Mouse (Mus musculus): ENCODE data around the gene Eif4a3. TPM values are rescaled to one million over a fixed set of nuclear protein-coding genes. Genes with fewer than 3 reads are reported as not detected.

Gene Eif4a3
- polyA plus RNA-seq (2014; fragmentation: Nextera tagmentation; extraction: Ambion mirVana) = 293 and 315 TPM in 2 replicates

DNA sequence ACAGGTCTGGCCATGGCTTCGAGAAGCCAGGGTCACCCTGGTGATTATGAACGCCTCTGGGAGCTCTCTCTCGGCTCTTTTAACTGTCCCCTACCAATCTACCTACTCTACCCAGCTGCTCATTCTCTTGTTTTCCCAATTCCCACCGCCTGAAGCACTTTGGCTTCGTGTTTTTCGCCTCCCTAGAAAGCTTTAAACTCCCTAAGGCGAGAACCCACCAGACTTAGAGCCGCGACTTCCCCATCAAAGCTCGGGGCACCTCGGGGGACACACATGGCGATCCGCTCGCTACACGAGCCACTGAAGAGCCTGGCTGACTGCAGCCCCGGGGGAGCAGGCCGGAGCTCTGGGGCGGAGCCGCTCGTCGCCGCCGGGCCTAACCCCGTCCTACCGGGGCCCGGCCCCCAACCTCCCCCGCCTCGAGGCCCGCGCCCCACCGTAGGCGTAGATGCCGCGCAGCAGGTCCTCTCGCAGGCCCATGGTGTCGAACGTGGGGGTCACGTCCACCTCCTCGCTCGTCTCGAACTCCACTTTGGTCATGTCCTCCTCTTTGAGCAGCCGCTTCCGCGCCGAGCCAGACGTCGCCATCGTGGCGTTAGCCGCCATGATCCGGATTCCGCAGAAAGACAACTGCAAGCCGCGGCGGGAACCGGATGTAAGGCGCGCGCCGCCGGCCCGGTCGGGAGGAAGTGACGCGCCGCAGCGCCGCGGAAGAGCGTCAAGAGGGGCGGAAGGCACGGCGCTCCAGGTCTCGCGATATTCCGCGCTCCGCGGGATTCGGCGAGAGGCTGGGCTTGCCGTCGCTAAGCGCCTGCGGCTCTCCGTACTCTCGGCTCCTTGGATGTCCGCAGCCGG lies at the start of gene Eif4a3:
Gene Eif4a3, minus strand, starts transcription at position 699 of the 855 bp plus-strand sequence.
- no peaks in the 10 kb centered on the region for H3K27me3 ChIP-seq (replicated peaks; ENCODE audit: control insufficient read depth, insufficient read depth, low read length)
- under 1% methylated on average over 89 of the region's 89 CpGs for WGBS

DNA sequence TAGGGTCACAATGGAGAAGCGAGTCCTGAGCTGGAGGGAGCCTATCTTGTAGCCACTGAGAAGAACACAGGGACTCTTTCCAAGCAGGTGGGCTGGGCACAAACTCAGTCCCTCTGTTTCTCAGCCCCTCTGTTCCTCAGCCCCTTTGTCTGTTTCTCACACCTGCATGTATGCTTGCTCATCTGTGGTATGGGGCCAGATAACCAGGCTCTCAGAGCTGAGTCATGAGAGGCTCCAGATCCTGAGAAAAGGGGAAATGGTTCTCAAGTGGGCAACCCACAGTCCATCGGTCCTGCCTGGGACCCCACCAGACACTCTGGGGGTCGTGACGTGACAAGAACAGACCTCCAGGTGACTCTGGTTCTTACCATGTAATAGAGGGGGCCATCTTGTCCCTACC lies 47.2 kb upstream of the Eif4a3 start:
- Histone ChIP-seq H3K4me1 (ENCODE audit: control insufficient read depth, insufficient read depth, low read length) (no peaks in the 10 kb centered on the region), H3K27me3 (replicated peaks; ENCODE audit: control insufficient read depth, insufficient read depth, low read length) (no peaks in the 10 kb centered on the region), H3K4me2 (ENCODE audit: low read length) (no peak overlapping the region), H3K9me3 (replicated peaks; ENCODE audit: control insufficient read depth, low read length) (no peaks in the 10 kb centered on the region), H3K36me3 (ENCODE audit: control insufficient read depth, insufficient read depth, low read length) (no peaks in the 10 kb centered on the region), H3K4me3 (ENCODE audit: low read depth, low read length) (no peak overlapping the region), H3K27ac (ENCODE audit: low read depth, low read length) (no peak overlapping the region), H3K9ac (ENCODE audit: low read length) (no peak overlapping the region)
- ATAC-seq = no peak
- WGBS = 86% methylated on average over 4 of the region's 4 CpGs
- DNase-seq (ENCODE audit: low spot score) = no peak

More for the DNA sequence above, at the start of gene Eif4a3:
- Histone ChIP-seq H3K36me3 (ENCODE audit: control insufficient read depth, insufficient read depth, low read length) (peaks cover 36% of the 10 kb centered on the region), H3K4me2 (ENCODE audit: low read length) (peak within 1 kb of the TSS; percentile 95), H3K4me3 (ENCODE audit: low read depth, low read length) (peak within 1 kb of the TSS; percentile 94), H3K27ac (ENCODE audit: low read depth, low read length) (peak within 1 kb of the TSS; percentile 98), H3K9me3 (replicated peaks; ENCODE audit: control insufficient read depth, low read length) (no peaks in the 10 kb centered on the region), H3K9ac (ENCODE audit: low read length) (peak within 1 kb of the TSS; percentile 96), H3K4me1 (ENCODE audit: control insufficient read depth, insufficient read depth, low read length) (peaks cover 12% of the 10 kb centered on the region)
- peak; percentile 98 for DNase-seq (ENCODE audit: low spot score)
- ATAC-seq = peak; percentile 97

DNA sequence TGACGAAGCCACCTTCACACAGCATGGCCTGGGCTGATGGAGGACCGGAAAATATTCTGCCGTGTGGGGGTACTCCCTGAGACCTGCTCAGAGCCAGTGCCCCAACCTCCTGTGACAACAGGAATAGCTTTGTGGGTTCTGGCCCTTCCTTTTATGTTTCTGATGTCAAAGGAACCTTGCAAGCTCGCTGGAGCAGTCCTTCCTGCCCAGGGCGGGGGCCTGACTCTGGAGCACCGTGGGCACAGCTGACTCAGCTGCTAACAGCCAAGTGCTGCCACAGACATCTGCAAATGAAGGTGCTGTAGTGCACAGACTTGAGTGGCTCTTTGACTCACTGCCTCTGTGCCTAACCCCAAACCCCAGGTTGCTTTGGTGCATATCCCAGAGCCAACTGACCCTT lies 45.0 kb upstream of the Eif4a3 start:
- no peak overlapping the region for H3K4me2 ChIP-seq (ENCODE audit: low read length)
- 75% methylated on average over 6 of the region's 6 CpGs for WGBS
- no peaks in the 10 kb centered on the region for H3K9me3 ChIP-seq (replicated peaks; ENCODE audit: control insufficient read depth, low read length)

DNA sequence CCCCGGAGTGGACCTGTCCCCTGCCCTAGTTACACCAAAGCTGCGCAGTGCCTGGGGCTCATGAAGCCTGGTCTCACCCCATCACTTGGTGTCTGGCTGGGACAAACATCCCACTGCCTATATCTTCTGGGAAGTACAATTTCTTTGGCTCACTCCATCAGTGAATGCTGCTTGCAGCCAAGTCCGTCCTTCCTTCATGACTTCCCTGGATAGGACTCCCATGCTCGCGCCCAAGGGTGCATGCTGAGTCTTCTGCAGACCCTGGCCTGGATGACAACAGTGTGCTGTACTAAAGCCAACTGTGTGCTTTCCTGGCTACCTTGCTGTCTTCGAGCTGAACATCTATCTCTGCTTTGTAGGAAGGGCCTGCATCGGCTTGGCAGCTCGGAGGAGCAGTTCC lies 44.3 kb upstream of the Eif4a3 start:
- H3K27me3 ChIP-seq (replicated peaks; ENCODE audit: control insufficient read depth, insufficient read depth, low read length) = no peaks in the 10 kb centered on the region
- WGBS = 92% methylated on average over 8 of the region's 8 CpGs

More for the DNA sequence above, 45.0 kb upstream of the Eif4a3 start:
- Histone ChIP-seq H3K9ac (ENCODE audit: low read length) (no peak overlapping the region), H3K4me1 (ENCODE audit: control insufficient read depth, insufficient read depth, low read length) (no peaks in the 10 kb centered on the region), H3K4me3 (ENCODE audit: low read depth, low read length) (no peak overlapping the region), H3K27ac (ENCODE audit: low read depth, low read length) (no peak overlapping the region), H3K27me3 (replicated peaks; ENCODE audit: control insufficient read depth, insufficient read depth, low read length) (no peaks in the 10 kb centered on the region), H3K36me3 (ENCODE audit: control insufficient read depth, insufficient read depth, low read length) (no peaks in the 10 kb centered on the region)
- ATAC-seq (no peak), DNase-seq (ENCODE audit: low spot score) (no peak)

DNA sequence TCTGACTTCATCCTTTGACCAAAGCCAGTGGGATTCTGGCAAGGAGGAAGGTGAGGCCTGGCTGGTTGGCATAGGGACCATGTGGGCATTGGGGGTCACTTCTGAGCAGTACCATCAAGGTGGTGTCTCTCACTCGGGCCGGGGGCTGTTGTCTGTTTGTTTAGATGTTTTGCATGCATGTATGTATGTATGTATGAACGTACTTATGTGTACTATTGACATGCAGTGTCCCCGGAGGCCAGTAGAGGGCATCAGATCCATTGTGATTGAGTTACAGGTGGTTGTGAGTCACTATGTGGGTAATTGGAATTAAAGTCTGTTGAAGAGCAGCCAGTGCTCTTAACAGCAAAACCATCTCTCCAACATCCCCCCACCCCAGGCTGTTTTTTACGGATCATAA lies 39.7 kb upstream of the Eif4a3 start:
- no peak overlapping the region for H3K27ac ChIP-seq (ENCODE audit: low read depth, low read length)
- no peaks in the 10 kb centered on the region for H3K4me1 ChIP-seq (ENCODE audit: control insufficient read depth, insufficient read depth, low read length)
- H3K4me3 ChIP-seq (ENCODE audit: low read depth, low read length) = no peak overlapping the region
- DNase-seq (ENCODE audit: low spot score) (peak; percentile 94), ATAC-seq (peak; percentile 50; the same call in 1 of the 2 replicates)
- no peak overlapping the region for H3K4me2 ChIP-seq (ENCODE audit: low read length)
- 8% methylated on average over 5 of the region's 5 CpGs for WGBS
- H3K9me3 ChIP-seq (replicated peaks; ENCODE audit: control insufficient read depth, low read length) = no peaks in the 10 kb centered on the region
- H3K9ac ChIP-seq (ENCODE audit: low read length) = no peak overlapping the region
- H3K27me3 ChIP-seq (replicated peaks; ENCODE audit: control insufficient read depth, insufficient read depth, low read length) = no peaks in the 10 kb centered on the region
- H3K36me3 ChIP-seq (ENCODE audit: control insufficient read depth, insufficient read depth, low read length) = no peaks in the 10 kb centered on the region

More for the DNA sequence above, 44.3 kb upstream of the Eif4a3 start:
- DNase-seq (ENCODE audit: low spot score) = no peak
- H3K4me1 ChIP-seq (ENCODE audit: control insufficient read depth, insufficient read depth, low read length) = no peaks in the 10 kb centered on the region
- H3K9me3 ChIP-seq (replicated peaks; ENCODE audit: control insufficient read depth, low read length) = no peaks in the 10 kb centered on the region
- no peak overlapping the region for H3K27ac ChIP-seq (ENCODE audit: low read depth, low read length)
- no peaks in the 10 kb centered on the region for H3K36me3 ChIP-seq (ENCODE audit: control insufficient read depth, insufficient read depth, low read length)
- no peak for ATAC-seq
- no peak overlapping the region for H3K9ac ChIP-seq (ENCODE audit: low read length)
- H3K4me3 ChIP-seq (ENCODE audit: low read depth, low read length) = no peak overlapping the region
- no peak overlapping the region for H3K4me2 ChIP-seq (ENCODE audit: low read length)

DNA sequence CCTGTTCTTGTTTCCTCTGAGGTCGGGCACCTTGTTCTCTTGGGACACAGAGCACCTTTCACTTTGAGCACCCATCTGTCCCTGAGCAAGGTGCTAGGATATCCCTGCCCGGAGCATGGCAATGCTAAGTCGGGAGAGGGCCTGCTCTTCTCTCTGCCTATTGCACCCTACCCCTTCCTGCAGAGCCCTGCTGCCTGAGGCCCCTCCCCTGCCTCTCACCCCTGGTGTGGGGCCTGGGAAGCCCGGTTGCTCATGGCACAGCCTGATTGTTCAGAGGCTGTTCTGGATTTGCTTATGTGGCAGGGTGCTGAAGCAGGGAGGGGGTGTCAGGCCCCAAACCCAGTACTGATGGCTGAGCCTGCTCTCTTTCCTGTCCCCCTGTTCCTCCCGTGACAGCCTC lies 39.3 kb upstream of the Eif4a3 start:
- H3K4me2 ChIP-seq (ENCODE audit: low read length) = no peak overlapping the region
- H3K27ac ChIP-seq (ENCODE audit: low read depth, low read length) = no peak overlapping the region
- no peak overlapping the region for H3K4me3 ChIP-seq (ENCODE audit: low read depth, low read length)
- 48% methylated on average over 5 of the region's 5 CpGs for WGBS
- no peak for DNase-seq (ENCODE audit: low spot score)
- ATAC-seq = no peak
- H3K36me3 ChIP-seq (ENCODE audit: control insufficient read depth, insufficient read depth, low read length) = no peaks in the 10 kb centered on the region
- no peaks in the 10 kb centered on the region for H3K4me1 ChIP-seq (ENCODE audit: control insufficient read depth, insufficient read depth, low read length)
- no peaks in the 10 kb centered on the region for H3K27me3 ChIP-seq (replicated peaks; ENCODE audit: control insufficient read depth, insufficient read depth, low read length)
- H3K9me3 ChIP-seq (replicated peaks; ENCODE audit: control insufficient read depth, low read length) = no peaks in the 10 kb centered on the region
- no peak overlapping the region for H3K9ac ChIP-seq (ENCODE audit: low read length)

DNA sequence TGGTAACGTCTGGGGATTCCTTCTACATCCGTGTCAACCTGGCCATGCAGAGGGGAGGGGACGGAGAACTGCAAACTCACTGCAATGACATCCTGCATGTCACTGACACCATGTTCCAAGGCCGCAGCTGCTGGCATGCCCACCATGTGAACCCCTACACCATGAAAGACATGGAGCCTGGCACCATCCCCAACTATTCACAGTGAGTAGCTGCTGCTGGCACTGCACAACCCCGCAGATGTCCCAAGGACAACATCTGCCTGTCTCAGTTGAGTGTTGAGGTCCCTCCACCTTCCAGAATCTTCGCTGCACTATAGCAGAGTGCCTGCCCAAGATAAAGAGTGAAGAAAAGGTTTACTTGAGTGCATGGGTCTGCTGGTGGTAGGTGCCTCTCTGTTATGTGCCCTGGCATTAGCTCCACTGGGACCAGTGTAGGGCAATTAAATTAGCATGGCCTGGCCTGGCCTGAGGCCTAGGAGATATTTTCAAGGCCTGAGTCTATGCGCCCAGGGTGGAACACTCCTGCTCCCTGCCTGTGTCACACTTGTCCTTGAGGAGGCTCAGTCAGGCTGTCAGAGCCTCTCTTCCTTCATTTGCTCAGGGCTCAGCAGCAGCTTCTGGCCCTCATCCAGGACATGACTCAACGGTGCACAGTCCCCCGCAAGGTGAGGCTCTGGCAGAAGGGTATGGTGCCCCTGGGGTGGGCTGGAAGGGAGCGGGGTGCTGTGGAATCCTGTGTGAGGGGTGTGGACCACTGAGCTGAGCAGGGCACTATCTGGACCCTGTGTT lies 38.6 kb upstream of the Eif4a3 start:
- ATAC-seq = no peak
- no peak overlapping the region for H3K4me3 ChIP-seq (ENCODE audit: low read depth, low read length)
- no peaks in the 10 kb centered on the region for H3K9me3 ChIP-seq (replicated peaks; ENCODE audit: control insufficient read depth, low read length)
- H3K27ac ChIP-seq (ENCODE audit: low read depth, low read length) = no peak overlapping the region
- no peak for DNase-seq (ENCODE audit: low spot score)
- H3K4me2 ChIP-seq (ENCODE audit: low read length) = no peak overlapping the region
- no peaks in the 10 kb centered on the region for H3K4me1 ChIP-seq (ENCODE audit: control insufficient read depth, insufficient read depth, low read length)
- H3K36me3 ChIP-seq (ENCODE audit: control insufficient read depth, insufficient read depth, low read length) = no peaks in the 10 kb centered on the region
- no peak overlapping the region for H3K9ac ChIP-seq (ENCODE audit: low read length)
- 77% methylated on average over 10 of the region's 10 CpGs for WGBS
- H3K27me3 ChIP-seq (replicated peaks; ENCODE audit: control insufficient read depth, insufficient read depth, low read length) = no peaks in the 10 kb centered on the region

DNA sequence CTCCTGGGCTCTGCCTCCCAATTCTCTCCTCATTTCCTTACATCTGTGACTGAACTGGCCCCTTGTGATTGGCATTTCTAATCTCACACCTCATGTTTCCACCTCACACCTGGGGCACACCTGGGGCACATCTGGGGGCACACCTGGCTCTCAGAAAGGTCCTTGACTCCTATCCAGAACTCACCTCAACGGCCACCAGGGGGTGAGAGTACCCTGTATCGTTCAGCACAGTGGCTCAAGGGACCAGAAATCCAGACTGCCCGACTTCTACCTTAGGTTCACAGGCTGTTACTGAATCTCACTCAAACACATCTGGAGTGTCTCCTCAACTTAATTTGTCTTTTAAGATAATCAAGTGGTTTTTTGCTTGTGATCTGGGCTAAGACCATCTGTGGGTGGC lies 32.1 kb upstream of the Eif4a3 start:
- WGBS = 42% methylated on average over 3 of the region's 3 CpGs
- H3K9ac ChIP-seq (ENCODE audit: low read length) = no peak overlapping the region
- no peaks in the 10 kb centered on the region for H3K9me3 ChIP-seq (replicated peaks; ENCODE audit: control insufficient read depth, low read length)
- no peak for ATAC-seq
- no peak overlapping the region for H3K27ac ChIP-seq (ENCODE audit: low read depth, low read length)
- H3K36me3 ChIP-seq (ENCODE audit: control insufficient read depth, insufficient read depth, low read length) = no peaks in the 10 kb centered on the region
- DNase-seq (ENCODE audit: low spot score) = no peak
- H3K4me2 ChIP-seq (ENCODE audit: low read length) = no peak overlapping the region
- H3K4me1 ChIP-seq (ENCODE audit: control insufficient read depth, insufficient read depth, low read length) = no peaks in the 10 kb centered on the region
- no peaks in the 10 kb centered on the region for H3K27me3 ChIP-seq (replicated peaks; ENCODE audit: control insufficient read depth, insufficient read depth, low read length)
- no peak overlapping the region for H3K4me3 ChIP-seq (ENCODE audit: low read depth, low read length)

DNA sequence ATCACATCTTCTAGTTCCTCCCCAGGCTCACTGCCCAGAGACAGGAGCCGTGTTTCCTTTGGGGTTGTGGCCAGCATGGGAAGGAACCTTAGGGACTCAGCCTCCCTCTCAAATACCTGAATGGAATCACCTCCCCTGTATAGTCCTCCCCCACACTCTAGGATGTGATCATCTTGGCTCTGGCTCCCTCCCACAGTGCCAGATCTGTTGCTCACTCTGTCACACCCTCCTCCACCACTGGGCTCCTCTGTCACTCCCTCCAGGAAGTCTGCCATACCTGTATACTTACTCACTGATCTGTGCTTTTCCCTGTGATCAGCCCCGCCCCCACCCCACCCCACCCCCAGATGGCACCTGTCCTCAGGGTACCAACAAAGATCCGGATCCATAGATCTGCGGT lies 30.7 kb upstream of the Eif4a3 start:
- H3K4me1 ChIP-seq (ENCODE audit: control insufficient read depth, insufficient read depth, low read length) = no peaks in the 10 kb centered on the region
- DNase-seq (ENCODE audit: low spot score) (no peak), ATAC-seq (no peak)
- H3K9ac ChIP-seq (ENCODE audit: low read length) = no peak overlapping the region
- 70% methylated on average over 4 of the region's 4 CpGs for WGBS
- no peaks in the 10 kb centered on the region for H3K36me3 ChIP-seq (ENCODE audit: control insufficient read depth, insufficient read depth, low read length)
- H3K27ac ChIP-seq (ENCODE audit: low read depth, low read length) = no peak overlapping the region
- no peak overlapping the region for H3K4me3 ChIP-seq (ENCODE audit: low read depth, low read length)
- no peaks in the 10 kb centered on the region for H3K9me3 ChIP-seq (replicated peaks; ENCODE audit: control insufficient read depth, low read length)
- no peak overlapping the region for H3K4me2 ChIP-seq (ENCODE audit: low read length)
- no peaks in the 10 kb centered on the region for H3K27me3 ChIP-seq (replicated peaks; ENCODE audit: control insufficient read depth, insufficient read depth, low read length)
